ENCODE assay signal across 26 mouse cellular contexts in genomic region chr4:127192704-127193103, GRCm38 (mm10). TPM values are rescaled to one million over a fixed set of nuclear protein-coding genes. Genes with fewer than 3 reads are reported as not detected.
DNase-seq lines count a peak whose midpoint lies in the region; ATAC-seq and TF ChIP-seq lines count a peak whose summit lies in the region.
"Had no signal": no experiment of that assay in that cellular context is flagged by ENCODE, and none has a peak within 500 bp of the region (broad histone marks: within the 10 kb centered on the region; RNA-seq: fewer than 3 reads in every experiment).

No protein-coding gene starts in this region.

- no peak for TF ChIP-seq CTCF in midbrain, postnatal 0 days (IDR thresholded peaks at IDR 0.05)

- H3K27ac ChIP-seq in hindbrain, embryonic 14.5 days = peak overlapping the region; percentile 56; the same call in 1 of the 2 replicates
- no peak overlapping the region for H3K27ac ChIP-seq in hindbrain, embryonic 10.5 days
- H3K27ac ChIP-seq in midbrain, postnatal 0 days (ENCODE audit: low read depth, low read length) = no peak overlapping the region
- no peak overlapping the region for H3K27ac ChIP-seq in midbrain, embryonic 10.5 days (replicated peaks)
- H3K27ac ChIP-seq: embryonic facial prominence, embryonic 13.5 days; forebrain, embryonic 10.5 days; heart, adult 2 months; liver, embryonic 14.5 days; midbrain, embryonic 15.5 days; neural tube, embryonic 12.5 days had no signal

- H3K9me3 ChIP-seq in hindbrain, embryonic 14.5 days (ENCODE audit: control insufficient read depth, low read length) = no peaks in the 10 kb centered on the region
- H3K9me3 ChIP-seq in hindbrain, embryonic 10.5 days = no peaks in the 10 kb centered on the region
- H3K9me3 ChIP-seq in midbrain, postnatal 0 days (ENCODE audit: low read length) = no peaks in the 10 kb centered on the region
- no peaks in the 10 kb centered on the region for H3K9me3 ChIP-seq in midbrain, embryonic 10.5 days (replicated peaks)
- H3K9me3 ChIP-seq: embryonic facial prominence, embryonic 13.5 days; forebrain, embryonic 10.5 days; heart, embryonic 12.5 days; midbrain, embryonic 15.5 days; neural tube, embryonic 12.5 days had no signal

- H3K4me3 ChIP-seq in hindbrain, embryonic 14.5 days (replicated peaks; ENCODE audit: low read length) = no peak overlapping the region
- H3K4me3 ChIP-seq in hindbrain, embryonic 10.5 days = no peak overlapping the region
- no peak overlapping the region for H3K4me3 ChIP-seq in midbrain, postnatal 0 days (ENCODE audit: low read depth, low read length)
- H3K4me3 ChIP-seq in midbrain, embryonic 10.5 days = no peak overlapping the region
- H3K4me3 ChIP-seq: embryonic facial prominence, embryonic 13.5 days; forebrain, embryonic 10.5 days; heart, adult 2 months; heart, embryonic 12.5 days; midbrain, embryonic 15.5 days; neural tube, embryonic 12.5 days had no signal

- H3K9ac ChIP-seq in hindbrain, embryonic 14.5 days = no peak overlapping the region
- H3K9ac ChIP-seq in midbrain, postnatal 0 days (replicated peaks; ENCODE audit: low read length, poor library complexity, severe bottlenecking) = no peak overlapping the region
- H3K9ac ChIP-seq: embryonic facial prominence, embryonic 13.5 days; forebrain, postnatal 0 days; heart, embryonic 12.5 days; liver, embryonic 14.5 days; midbrain, embryonic 15.5 days; neural tube, embryonic 12.5 days had no signal

- no peak for ATAC-seq in cerebellum, adult (ENCODE audit: insufficient number of reproducible peaks, low FRiP score, low TSS enrichment)
- ATAC-seq in hindbrain, embryonic 14.5 days (ENCODE audit: low FRiP score) = no peak
- ATAC-seq in midbrain, postnatal 0 days (ENCODE audit: low FRiP score) = no peak
- ATAC-seq: forebrain, postnatal 0 days; inflammation-experienced regulatory T-cells, adult 6 months; midbrain, embryonic 15.5 days had no signal

- peaks cover 16% of the 10 kb centered on the region; the same call in 1 of the 2 replicates for H3K36me3 ChIP-seq in hindbrain, embryonic 14.5 days (replicated peaks; ENCODE audit: control insufficient read depth, insufficient read depth)
- H3K36me3 ChIP-seq in hindbrain, embryonic 10.5 days = peaks cover 11% of the 10 kb centered on the region; the same call in 1 of the 2 replicates
- peaks cover 24% of the 10 kb centered on the region for H3K36me3 ChIP-seq in midbrain, postnatal 0 days (ENCODE audit: insufficient read depth, low read length)
- peaks cover 6% of the 10 kb centered on the region; the same call in 1 of the 2 replicates for H3K36me3 ChIP-seq in midbrain, embryonic 10.5 days
- H3K36me3 ChIP-seq: embryonic facial prominence, embryonic 13.5 days; forebrain, embryonic 10.5 days; heart, embryonic 12.5 days; neural tube, embryonic 12.5 days had no signal

- no peaks in the 10 kb centered on the region for H3K27me3 ChIP-seq in hindbrain, embryonic 14.5 days (ENCODE audit: control insufficient read depth, insufficient read depth, low read length)
- no peaks in the 10 kb centered on the region; the same call in 1 of the 2 replicates for H3K27me3 ChIP-seq in hindbrain, embryonic 10.5 days (ENCODE audit: insufficient read depth, poor library complexity, severe bottlenecking)
- no peaks in the 10 kb centered on the region for H3K27me3 ChIP-seq in midbrain, postnatal 0 days (ENCODE audit: insufficient read depth, low read length)
- peaks cover 2% of the 10 kb centered on the region; the same call in 1 of the 2 replicates for H3K27me3 ChIP-seq in midbrain, embryonic 10.5 days (ENCODE audit: low read depth, poor library complexity, severe bottlenecking)
- H3K27me3 ChIP-seq: midbrain, embryonic 15.5 days; neural tube, embryonic 12.5 days had no signal

- no peak overlapping the region for H3K4me2 ChIP-seq in hindbrain, embryonic 14.5 days (replicated peaks)
- H3K4me2 ChIP-seq in midbrain, postnatal 0 days (ENCODE audit: low read depth, low read length, poor library complexity, severe bottlenecking) = no peak overlapping the region
- H3K4me2 ChIP-seq: embryonic facial prominence, embryonic 13.5 days; heart, embryonic 12.5 days; midbrain, embryonic 15.5 days; neural tube, embryonic 12.5 days had no signal

- DNase-seq in cerebellum, adult 9-10 months = peak; percentile 74
- no peak for DNase-seq in hindbrain, embryonic 14.5 days (ENCODE audit: low spot score)
- DNase-seq in hindbrain, embryonic 10.5 days (ENCODE audit: low spot score) = no peak
- peak; percentile 51 for DNase-seq in midbrain, postnatal 0 days (ENCODE audit: low spot score)
- no peak for DNase-seq in midbrain, embryonic 10.5 days (ENCODE audit: low spot score)
- no peak for DNase-seq in urinary bladder, postnatal 14 days (ENCODE audit: low spot score)
- DNase-seq: adrenal gland, postnatal 14 days; forebrain, postnatal 0 days; heart, postnatal 4 days; kidney, adult 11 months; kidney, postnatal 14 days; liver; lung, adult 2 months; lung, postnatal 10 days; thymus, adult 2 months; thymus, postnatal 4 days had no signal

- H3K4me1 ChIP-seq in hindbrain, embryonic 14.5 days (replicated peaks; ENCODE audit: control insufficient read depth, insufficient read depth, low read length) = peaks cover 28% of the 10 kb centered on the region
- H3K4me1 ChIP-seq in hindbrain, embryonic 10.5 days (replicated peaks) = peaks cover 20% of the 10 kb centered on the region
- H3K4me1 ChIP-seq in midbrain, postnatal 0 days (ENCODE audit: insufficient read depth, low read length) = no peaks in the 10 kb centered on the region
- H3K4me1 ChIP-seq in midbrain, embryonic 10.5 days = peaks cover 20% of the 10 kb centered on the region

- WGBS in hindbrain, embryonic 14.5 days = 57% methylated on average over 8 of the region's 8 CpGs
- WGBS in hindbrain, embryonic 10.5 days = 80% methylated on average over 8 of the region's 8 CpGs
- WGBS in midbrain, postnatal 0 days = 68% methylated on average over 8 of the region's 8 CpGs
- 80% methylated on average over 8 of the region's 8 CpGs for WGBS in midbrain, embryonic 10.5 days

RNA-seq across cellular contexts. Expression of gene Dlgap3, which starts 23.7 kb away (rescaled TPM):
- 30.8 and 35.1 TPM in 2 replicates for polyA plus RNA-seq in hindbrain, embryonic 14.5 days (2014; fragmentation: Nextera tagmentation; extraction: Ambion mirVana)
- polyA plus RNA-seq in hindbrain, embryonic 10.5 days (2016; fragmentation: Nextera tagmentation; extraction: Ambion mirVana) = 3.7 and 7.9 TPM in 2 replicates
- 131 and 156 TPM in 2 replicates for total RNA-seq in midbrain, postnatal 0 days (2014; rRNA removed)
- 34.5 and 34.8 TPM in 2 replicates for polyA plus RNA-seq in midbrain, postnatal 0 days (2015; fragmentation: Nextera tagmentation; extraction: Ambion mirVana)
- 1.9 and 2.8 TPM in 2 replicates for polyA plus RNA-seq in midbrain, embryonic 10.5 days (2016; fragmentation: Nextera tagmentation; extraction: Ambion mirVana)
- total RNA-seq: common myeloid progenitor, adult 5-6 weeks had no signal
- polyA plus RNA-seq: inflammation-experienced regulatory T-cells, adult 6 months had no signal

RNA-seq across cellular contexts. Expression of gene Smim12, which starts 50.9 kb away (rescaled TPM):
- 53.8 and 60.9 TPM in 2 replicates for polyA plus RNA-seq in hindbrain, embryonic 14.5 days (2014; fragmentation: Nextera tagmentation; extraction: Ambion mirVana)
- 78.7 and 81.1 TPM in 2 replicates for polyA plus RNA-seq in hindbrain, embryonic 10.5 days (2016; fragmentation: Nextera tagmentation; extraction: Ambion mirVana)
- total RNA-seq in midbrain, postnatal 0 days (2014; rRNA removed) = 26.3 and 38.3 TPM in 2 replicates
- 50.7 and 56.6 TPM in 2 replicates for polyA plus RNA-seq in midbrain, postnatal 0 days (2015; fragmentation: Nextera tagmentation; extraction: Ambion mirVana)
- polyA plus RNA-seq in midbrain, embryonic 10.5 days (2016; fragmentation: Nextera tagmentation; extraction: Ambion mirVana) = 69.3 and 75.2 TPM in 2 replicates

Comparison
In these comparisons a context has a peak if more than half of its experiments do, and no peak if none do; other contexts are left out.
1. DNase-seq: peak in cerebellum, adult 9-10 months (single experiment) and midbrain, postnatal 0 days (single experiment); none in hindbrain, embryonic 14.5 days (single experiment), hindbrain, embryonic 10.5 days (single experiment), midbrain, embryonic 10.5 days (single experiment) and urinary bladder, postnatal 14 days (single experiment).